Mouse (Mus musculus): ENCODE data around the gene Hddc2.

DNA sequence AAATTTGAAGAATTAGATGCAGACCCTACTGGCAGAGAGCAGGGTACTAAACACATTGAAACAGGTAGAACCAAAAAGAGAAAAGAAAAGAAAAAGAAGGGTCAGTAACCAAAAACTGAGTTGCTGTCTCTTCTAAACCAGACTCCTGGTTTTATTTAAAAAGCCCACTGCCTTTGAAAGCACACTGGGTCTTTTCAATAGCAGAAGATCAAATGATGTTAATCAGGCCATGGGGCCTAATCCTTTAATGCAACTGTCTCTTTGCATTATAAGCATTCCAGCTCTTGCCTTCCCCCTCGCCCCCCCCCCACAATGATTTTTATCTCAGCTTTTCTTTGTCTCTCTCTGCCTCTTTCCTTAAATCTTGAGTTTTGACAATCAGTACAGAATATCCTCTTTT is 16.7 kb upstream of the Hddc2 start:
- no peak for TF ChIP-seq CTCF (IDR thresholded peaks at IDR 0.05; ENCODE audit: low read depth)
- TF ChIP-seq EP300 (IDR thresholded peaks at IDR 0.05; ENCODE audit: low read depth) = no peak

Measured in liver, embryonic 14.5 days (tissue).